Mouse (Mus musculus): ENCODE measurements around the gene Mdp1.

Mdp1 gene

DNA sequence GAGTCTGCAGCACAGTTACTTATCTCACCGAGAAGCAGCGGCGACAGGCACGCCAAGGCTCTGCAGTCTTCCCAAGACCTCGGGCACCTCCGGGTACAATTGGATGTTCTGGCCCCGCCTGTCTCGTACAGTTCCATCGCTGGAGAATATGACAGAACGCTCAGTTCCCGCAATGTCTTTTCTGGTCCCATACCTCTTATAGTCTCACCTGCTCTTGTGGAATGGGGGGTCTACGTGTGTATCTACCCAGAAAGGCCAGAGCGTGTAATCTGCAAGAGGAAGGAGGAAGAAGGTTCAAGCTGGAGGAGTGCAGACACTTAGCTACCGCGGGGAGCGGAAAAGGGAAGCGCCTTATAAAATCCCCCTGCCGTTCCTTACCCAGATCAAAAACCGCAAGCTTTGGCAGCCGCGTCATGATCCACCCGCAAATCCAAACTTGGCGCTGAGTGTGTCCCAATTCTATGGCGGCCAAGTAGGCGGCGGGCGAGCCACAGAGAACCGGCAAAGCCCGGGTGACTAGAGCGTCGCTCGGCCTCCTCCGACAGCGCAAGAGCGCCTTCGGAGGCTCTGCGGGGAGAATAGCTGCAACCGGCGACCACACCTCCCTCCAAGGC is at the start of gene Mdp1:
TSS of gene Mdp1 (minus strand) at position 549 of the 614 bp plus-strand sequence.
- DNase-seq: peak; percentile 85

DNA sequence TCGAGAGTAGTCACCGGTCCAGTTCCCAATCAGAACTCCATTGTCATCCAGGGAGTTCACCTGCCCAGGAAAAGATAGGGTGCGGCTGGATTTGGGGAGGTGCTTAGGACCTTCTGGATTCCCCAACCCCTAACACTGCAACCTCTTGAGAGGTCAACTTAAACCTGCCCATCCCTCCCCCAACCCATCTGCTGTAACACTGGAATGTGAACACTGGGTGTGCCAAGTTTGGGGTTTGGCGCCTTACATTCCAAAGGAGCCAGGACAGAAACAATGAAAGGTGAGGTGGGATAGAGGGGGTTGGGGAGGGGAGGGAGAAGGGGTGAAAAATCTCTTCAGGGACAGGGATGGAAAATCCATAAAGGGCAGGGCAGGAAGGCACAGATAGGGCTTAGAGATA is 49.2 kb upstream of the Mdp1 start:
- no peak for DNase-seq

DNA sequence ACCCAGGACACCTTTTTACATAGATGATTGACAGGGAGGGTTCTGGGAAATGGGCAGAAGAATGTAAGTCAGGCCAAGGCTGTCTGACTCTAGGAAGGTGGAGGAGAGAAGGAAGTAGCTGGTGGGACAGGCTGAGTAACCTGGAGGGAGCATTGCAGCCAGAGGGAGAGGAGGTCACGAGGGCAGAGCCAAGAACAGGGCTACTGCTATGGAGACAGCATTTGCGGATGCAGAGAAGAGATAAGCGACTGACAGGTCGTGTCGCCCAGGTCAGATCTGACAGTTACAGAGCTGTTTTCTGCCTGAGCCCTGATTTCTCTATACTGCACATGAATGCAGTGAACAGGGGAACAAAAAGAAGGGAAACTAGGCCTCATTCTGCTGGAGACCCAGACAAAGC is 47.1 kb upstream of the Mdp1 start:
- no peak for DNase-seq

DNA sequence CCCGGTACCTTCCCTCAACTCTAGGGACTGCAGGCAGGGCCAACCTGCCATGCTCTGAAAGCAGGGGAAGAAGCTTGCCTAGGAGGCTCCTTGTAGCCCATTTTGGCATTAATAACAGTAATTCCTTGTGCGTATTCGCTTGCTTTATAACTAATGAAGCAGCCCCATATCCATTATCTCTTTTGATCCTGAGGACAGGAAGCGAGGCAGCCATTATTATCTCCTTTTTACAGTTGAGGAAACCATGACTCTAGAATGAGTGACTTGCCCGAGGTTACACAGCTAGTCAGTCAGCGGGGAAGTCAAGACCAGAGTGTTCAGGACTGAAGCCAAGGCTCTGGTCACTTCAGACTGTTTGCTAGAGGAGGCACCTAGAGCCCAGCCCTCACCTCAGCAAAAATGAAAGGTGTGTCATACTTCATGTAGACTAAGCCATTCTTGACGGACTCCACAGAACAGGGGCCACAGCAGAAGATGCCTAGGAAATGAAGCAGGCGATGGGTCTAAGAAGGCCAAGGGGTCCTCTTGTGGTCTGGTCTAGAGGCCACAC is 45.8 kb upstream of the Mdp1 start:
- DNase-seq: no peak

DNA sequence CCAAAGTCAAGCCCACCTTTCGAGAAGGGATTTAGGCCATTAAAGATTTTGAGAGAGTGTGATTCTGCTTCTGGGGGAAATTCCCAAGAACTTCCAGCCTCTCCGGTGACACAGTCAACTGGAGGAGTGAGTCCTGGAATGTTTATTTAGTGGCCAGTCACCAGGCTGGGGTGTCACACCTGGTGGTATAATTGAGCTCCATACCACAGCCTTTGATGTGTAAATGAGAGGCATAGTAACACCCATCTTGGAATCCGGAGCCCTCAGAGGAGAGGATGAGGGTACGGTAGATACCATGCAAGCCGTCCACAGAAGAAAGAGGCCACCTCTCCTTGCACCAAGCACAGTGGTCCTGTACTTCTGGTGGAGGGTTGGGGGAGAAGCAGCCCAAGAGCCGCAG is 42.5 kb upstream of the Mdp1 start:
- no peak for DNase-seq

DNA sequence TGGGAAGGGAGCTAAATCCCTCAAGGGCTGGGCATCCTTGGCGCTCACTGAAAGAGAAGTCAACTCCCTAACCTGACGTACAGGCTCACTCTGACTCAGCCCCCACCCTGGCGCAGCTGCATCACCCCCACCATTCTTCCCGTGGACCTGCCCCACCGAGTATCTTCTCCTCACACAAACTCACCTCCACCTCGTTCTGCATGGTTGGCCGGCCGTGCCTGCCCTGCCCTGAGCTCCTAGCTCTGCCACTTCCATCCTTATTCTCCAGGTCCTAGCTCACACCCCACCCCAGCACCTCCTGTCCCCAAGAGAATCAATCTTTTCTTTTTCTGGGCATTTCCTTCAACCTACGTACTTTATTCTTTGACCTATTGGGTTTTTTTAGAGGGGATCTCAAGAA is 40.8 kb upstream of the Mdp1 start:
- DNase-seq: no peak

DNA sequence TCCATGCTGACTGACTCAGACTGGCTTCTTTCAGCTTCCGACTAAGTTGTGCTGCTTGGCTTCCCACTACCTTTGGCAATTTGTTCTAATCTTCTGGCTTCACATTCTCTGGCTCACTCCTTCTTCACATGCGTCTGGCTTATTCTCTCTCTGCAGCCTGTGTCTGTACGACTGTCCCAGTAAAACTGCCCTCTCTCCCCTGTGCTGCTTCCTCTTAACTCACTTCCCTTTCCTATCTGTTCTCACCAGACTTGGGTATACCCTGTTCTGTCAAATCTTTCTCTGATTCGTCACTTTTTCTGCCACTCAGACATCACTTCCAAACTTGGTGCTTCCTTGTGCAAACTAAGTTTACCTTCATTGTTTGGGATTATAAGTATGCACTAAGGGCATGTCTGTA is 36.9 kb upstream of the Mdp1 start:
- no peak for DNase-seq

DNA sequence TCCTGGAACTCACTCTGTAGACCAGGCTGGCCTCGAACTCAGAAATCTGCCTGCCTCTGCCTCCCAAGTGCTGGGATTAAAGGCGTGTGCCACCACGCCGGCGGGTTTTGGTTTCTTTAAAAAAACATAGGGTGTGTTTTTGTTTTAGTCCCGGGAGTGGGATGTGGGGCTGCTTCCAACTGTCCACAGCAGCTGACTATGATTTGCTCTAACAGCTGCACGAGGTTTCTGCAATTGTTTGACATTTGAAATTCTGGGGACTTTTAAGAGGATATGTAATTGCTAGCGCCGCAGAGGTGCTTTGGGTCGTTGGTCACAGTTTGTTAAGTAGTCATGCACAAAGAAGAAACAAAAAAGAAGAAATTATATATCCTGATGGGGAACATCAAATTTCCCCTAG is 29.1 kb upstream of the Mdp1 start:
- DNase-seq: no peak

DNA sequence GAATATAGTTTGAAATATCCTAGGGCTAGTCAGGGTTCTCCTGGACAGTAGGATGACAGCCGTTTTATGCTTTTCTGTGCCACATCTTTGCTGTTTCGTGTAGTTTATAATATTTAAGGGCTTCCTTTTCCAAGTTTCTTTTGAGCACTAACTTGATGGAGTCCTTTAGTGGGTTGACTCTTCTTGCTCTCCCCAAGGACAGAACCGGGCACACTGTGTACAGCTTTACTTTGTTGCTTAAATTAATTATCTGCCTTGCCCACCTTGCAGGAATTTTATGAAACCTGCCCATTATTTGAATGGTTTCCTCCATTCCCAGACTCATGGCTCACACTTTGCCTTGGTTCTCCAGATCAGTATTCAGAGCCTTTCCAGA is 21.8 kb upstream of the Mdp1 start:
- DNase-seq: no peak

DNA sequence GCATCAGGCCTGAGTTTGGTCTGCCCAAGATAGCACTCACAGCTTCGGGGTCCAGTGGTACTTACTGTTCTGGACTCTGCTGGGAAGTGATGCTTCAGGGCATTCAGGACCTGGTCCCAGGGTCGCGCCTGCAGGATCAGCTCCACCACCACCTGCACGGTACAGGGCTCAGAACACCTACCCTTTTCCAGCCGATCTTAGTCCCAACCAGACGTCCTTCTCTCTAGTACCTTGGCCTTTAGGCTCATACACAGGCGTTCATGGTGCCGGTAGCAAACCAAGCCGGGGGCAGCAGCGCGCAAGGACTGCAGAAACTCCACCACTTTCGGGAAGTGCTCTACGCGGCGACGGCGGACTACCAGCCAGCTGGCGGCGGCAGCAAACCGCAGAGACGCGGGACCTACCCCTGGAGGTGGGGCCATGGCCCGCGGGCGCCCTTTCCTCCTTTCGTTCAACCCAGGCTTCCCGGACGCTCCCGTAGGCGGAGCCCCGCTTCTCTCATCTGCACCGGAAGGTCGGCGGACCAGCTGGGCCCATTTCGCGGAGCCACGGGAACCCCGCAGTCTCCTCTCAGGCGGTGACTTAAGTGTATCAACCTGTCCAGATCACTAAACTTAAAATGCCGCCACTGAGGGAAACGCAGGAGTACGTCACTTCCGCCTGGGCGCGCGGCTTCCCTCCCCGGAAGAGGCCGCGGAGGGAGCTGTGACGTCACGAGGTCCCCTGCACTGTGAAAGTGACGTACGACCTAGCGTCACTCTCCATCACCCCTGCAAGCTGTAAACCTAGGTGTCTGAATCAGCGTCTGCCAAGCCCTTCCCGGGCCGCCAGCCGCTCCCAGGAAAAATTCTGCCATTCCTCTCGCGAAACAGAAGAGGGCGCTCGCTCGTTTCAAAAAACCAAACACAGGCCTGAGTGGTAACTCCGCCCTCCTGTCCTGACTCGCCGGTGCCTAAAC is 21.1 kb upstream of the Mdp1 start, which contains the start of gene Tinf2:
TSS of gene Tinf2 (minus strand) at position 661 of the 958 bp plus-strand sequence.
- peak; percentile 97 for DNase-seq

DNA sequence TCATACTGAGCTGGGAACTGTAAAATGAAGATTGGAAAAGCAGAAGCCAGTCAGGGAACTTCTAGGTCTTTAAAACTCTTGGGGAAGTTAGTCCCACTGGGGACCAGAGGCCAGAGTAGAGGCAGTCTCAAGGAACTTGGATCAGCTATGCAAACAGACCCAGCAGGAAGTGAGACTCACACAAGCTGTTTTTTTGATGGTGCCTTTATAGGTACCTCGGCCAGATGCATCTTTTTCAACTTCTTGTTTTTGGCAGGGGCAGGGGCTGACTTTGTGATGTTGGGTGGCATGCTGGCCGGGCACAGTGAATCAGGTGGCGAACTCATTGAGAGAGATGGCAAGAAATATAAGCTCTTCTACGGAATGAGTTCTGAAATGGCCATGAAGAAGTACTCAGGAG is 17.3 kb upstream of the Mdp1 start:
- DNase-seq: no peak

DNA sequence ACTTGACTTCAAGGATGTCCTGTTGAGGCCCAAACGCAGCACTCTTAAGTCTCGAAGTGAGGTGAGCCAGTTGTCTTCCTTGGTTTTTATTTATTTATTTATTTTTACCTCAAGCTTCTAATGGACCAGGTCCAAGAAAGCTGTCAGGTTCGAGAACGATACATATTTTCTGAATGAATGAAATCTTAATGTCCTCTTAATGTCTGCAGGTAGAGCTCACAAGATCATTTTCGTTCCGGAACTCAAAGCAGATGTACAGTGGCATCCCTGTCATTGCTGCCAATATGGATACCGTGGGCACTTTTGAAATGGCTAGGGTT is 12.4 kb upstream of the Mdp1 start:
- no peak for DNase-seq

DNA sequence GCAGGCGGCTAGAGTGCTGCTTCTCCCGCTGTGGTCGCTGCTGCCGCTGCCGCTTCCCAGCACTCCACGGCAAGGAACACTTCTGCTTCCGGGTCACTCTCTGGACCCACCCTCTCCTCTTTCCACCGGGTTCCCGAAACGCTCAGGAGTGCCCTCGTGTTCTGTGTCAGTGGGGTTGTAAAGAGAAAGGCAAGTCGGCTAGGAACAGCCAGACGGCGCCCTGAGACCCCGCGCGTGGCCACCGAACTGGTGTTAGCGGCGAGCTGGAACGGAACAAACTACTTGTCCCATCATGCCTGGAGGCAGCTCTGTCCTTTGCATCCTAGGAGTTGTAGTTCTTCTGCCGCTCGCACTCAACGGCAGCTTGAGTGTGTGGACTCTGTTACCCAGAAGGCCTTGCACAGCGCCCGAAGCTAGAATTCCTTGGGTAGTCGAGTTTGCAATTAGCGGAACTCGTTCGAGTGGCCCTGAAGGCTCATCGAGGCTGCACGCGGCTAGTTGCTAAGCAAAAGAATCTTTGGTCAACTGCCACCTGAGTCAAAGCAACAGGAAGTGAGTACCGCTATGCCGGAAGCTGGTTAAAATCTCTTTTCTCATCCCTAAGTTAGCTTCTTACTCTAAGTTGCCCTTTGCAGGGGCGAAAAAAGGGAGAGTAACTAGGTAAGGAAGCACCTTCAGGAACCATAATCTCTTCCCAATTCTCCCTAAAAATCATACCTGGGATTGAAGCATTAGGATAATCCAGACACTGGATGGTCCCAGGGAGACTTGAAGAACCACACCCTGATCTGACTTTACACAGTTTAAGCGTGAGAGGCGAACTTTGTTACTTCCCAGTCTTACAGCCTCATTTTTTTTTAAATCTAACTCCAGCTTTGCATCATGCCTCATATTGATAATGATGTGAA is 11.8 kb upstream of the Mdp1 start, which contains the start of the genes Gmpr2 and Nedd8:
TSS of gene Gmpr2 (plus strand) at position 109 of the 908 bp plus-strand sequence.
TSS of gene Nedd8 (minus strand) at position 292 of the 908 bp plus-strand sequence.
- DNase-seq: peak; percentile 97

DNA sequence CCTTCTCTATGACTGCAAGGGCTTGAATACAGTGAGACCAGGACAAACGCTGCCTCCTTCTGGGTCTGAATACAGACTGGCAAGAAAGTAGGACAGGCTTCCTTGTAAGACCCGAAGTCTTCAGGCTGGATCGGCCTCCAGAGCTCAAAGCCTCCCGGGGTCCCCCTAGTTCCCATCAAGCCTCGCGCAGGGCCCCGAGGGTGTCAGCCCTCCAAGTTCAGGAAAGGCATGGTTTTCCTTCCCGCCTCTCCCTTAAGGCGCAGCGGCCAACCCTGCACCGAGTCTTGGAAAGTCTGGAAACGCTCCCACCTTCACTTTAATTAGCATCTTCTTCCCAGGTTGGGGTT is 11.2 kb upstream of the Mdp1 start:
- DNase-seq: peak; percentile 72

DNA sequence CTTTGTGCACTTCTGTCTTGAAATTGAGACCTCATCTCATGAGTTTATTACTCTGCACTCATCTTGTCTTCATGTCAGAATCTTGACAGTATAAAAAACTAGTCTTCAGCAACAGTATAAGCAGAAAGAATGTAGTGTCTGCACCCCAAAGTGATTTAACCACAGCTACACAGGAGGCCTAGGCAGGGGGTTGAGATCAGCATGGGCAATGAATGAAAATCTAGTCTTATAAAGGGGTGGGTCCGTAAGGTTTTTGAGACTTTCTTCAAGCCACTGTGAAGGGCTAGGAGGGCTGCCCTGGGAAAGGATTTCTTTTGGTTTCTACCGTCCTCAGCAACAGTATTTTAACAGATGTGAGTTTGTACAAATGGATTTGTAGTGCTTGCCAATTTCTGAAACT is 328 bp upstream of the Mdp1 start:
- no peak for DNase-seq

DNA sequence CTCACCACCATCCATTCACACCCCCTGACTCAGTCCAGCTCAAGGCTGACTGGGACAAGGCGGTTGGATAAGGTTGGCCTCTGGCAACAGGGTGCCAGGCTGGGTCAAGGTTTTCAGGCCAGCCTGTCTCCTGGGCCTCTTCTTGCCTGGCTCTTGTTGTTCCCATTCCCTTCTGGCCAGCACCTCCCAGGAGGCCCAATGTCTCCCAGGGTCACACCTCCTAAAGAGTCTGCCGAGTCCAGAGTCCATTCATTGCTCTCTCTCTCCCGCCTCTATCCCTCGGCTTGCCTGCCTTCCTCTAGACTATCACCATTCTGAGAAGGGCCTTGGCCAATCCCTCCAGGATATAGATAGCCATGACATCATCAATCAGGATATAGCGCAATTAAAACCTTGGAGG is 2.3 kb downstream of the Mdp1 start:
- no peak for DNase-seq

DNA sequence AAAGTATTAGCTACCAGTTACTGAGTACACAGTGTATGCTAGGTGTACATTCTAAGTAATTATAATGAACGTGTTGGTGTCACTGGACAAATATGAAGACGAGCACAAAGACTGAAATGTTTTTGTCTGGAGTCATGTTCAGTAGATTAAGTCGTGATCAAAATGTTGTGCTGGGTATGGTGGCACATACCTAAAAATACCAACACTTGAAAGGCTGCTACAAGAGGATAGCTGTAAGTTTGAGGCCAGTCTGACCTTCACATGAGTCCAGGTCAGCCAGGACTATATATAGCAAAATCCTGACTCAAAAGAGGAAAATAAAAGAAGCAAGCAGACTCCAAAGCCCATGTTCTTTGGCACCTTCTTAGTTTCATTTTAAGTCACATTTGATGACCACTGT is 3.4 kb downstream of the Mdp1 start:
- DNase-seq: no peak

DNA sequence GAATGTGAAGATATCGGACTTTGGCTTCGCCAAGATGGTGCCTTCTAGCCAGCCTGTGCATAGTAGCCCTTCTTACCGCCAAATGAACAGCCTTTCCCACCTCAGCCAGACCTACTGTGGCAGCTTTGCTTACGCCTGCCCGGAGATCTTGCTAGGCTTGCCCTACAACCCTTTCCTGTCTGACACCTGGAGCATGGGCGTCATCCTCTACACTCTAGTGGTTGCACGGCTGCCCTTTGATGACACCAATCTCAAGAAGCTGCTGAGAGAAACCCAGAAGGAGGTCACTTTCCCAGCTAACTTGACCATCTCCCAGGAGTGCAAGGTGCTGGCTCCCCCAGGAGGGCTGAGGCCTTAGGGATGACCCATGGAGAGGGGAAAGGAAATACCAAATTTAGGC is 8.8 kb downstream of the Mdp1 start:
- no peak for DNase-seq

DNA sequence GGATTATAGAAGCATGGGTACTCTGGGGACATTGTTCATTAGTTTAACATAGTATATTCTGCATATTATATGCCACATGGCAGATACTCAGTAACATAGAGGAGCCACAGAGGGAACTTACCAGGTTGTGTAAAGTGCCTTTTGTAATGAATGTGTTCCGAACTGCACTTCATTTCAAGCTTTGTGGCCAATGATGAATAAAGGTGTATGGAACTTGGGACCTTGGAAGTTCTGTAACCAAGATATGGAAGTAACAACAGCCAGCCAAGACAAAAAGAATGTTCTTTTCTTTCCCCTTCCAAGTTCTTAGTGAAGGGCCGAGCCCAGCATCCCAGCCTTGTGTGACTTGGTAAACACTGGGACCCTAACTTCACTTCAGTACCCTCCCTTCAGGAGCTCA is 10.4 kb downstream of the Mdp1 start, which contains the start of gene Tssk4:
TSS of gene Tssk4 (plus strand) at position 301 of the 400 bp plus-strand sequence.
- no peak for DNase-seq

DNA sequence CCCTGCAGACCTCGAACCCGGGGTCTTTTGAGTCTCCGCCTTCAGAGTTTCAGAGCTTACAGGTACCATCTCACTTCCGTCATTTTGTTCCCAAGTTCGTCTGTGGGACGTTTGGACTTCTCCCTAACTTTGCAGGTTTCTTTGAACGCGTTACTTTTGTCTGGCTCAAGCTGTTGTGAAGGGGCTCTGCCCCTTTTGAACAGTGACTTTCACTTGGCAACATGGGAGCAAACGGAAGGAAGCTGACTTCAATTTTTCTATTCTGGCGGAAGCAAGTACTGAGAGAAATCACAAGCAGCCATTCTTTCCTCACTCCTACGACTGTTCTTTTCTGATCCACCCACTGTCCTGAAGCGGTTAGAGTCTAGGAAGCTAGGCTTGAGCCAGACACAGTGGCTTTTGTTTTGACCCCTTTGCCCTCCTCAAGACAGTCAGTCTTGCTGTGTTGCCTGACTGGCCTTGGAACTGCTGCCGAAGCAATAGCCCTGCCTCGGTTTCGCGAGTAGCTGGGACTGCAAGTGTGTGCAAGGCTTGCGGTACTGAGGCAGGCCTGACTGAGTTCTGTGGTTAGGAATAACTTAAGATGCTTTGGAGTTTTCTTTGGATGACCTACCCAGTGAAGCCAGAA is 15.9 kb downstream of the Mdp1 start:
- DNase-seq: no peak

DNA sequence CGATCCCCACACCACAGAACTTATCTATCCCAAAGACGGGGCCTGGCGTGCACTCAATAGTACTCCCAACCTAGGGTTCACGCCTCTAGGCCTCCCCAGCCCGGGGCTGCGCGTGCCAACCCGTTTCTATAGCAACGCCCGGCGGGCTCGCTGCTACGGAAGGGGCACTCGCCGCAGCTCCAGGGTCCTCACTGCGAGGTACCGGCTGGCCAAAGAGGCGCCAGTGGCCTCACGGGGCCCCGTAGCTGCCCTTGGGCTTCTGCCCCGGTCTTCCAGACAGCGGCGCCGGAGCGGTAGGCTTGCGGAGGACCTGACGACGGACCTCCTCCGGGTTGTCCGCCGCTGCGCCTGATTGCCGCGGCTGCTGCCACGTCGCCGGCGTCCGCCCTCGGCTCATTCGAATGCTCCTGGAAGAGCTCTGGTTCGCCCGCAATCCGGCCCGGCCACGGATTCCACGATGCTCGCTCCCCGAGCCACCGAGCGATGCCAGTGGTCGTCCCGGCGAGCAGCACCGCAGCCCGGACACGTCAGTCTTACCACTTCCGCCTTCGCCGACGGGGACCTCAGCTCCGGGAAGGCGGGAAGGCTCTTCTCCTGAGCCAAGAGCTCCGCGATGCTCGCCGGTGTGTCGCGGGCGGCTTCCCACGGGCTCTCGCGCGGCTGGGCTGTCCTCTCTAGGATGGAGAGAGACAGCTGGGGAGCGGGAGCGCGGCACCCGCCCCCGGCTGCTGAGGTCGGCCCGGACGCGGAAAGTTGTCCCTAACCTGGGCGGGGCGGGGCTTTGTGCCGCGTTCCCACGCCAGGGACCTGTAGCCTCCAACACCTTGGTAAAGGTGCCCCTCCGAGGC is 17.0 kb downstream of the Mdp1 start, which contains the start of gene Tm9sf1:
TSS of gene Tm9sf1 (minus strand) at position 747 of the 848 bp plus-strand sequence.
- DNase-seq: peak; percentile 86

All from right cerebral cortex, adult 18-20 months (tissue).